Mouse (Mus musculus) small intestine, adult 2 months (tissue): ENCODE data around the gene Psmb4.

Experiments
- CTCF ChIP-seq: fragments of 200-500 bp; IDR thresholded peaks from 2 replicates; pipeline ENCODE4 v1.5.1; 2012; ENCODE audit warnings: low read depth, mild to moderate bottlenecking, control low read depth, inconsistent platforms, low read length, moderate library complexity, mixed read lengths; ENCODE audit not compliant: insufficient replicate concordance, insufficient read length; ENCODE audit errors: extremely low read depth
- POLR2A ChIP-seq: fragments of 200-500 bp; IDR thresholded peaks from 2 replicates; pipeline ENCODE4 v1.6.1; 2012; ENCODE audit warnings: low read depth, mild to moderate bottlenecking, control low read depth, inconsistent platforms, low read length, moderate library complexity

GRCm38 (mm10) chr3:94837183-94837890 is 49.4 kb downstream of the Psmb4 start, which contains the start of gene Pogz:
- TF ChIP-seq CTCF (no peak), POLR2A (no peak)
